Mouse (Mus musculus) adrenal gland, postnatal 4 days (tissue): ENCODE results near the gene Arhgef26. TPM values are rescaled to one million over a fixed set of nuclear protein-coding genes. Genes with fewer than 3 reads are reported as not detected.

Source experiments
- DNase-seq, 2 experiments: peaks; one replicate each; pipeline ENCODE4 v3.0.0; 2021 to 2022; ENCODE audit warnings: low spot score in 2 of 2, mixed read lengths in 2 of 2
- long read RNA-seq, 2 experiments: library from polyadenylated mRNA; stranded (forward); transcript quantifications; one replicate each; pipeline ENCODE4 v2.0.0; 2021
- total RNA-seq, 2 experiments: library from RNA; stranded (reverse); gene quantifications; 2 replicates each; pipeline ENCODE4 v1.2.3; 2021

Gene Arhgef26
- 1 to 10 TPM; 6.8 to 8.5 TPM for total RNA-seq
- long read RNA-seq, experiment 1, full-length matches to known transcripts = 2 of 3 reads
- long read RNA-seq, experiment 1, partial matches to known transcripts = 0 of 3 reads
- long read RNA-seq, experiment 1, other reads (novel, unspliced or antisense) = 1 of 3 reads
- long read RNA-seq, experiment 2, full-length matches to known transcripts = 4 of 10 reads
- long read RNA-seq, experiment 2, partial matches to known transcripts = 2 of 10 reads
- long read RNA-seq, experiment 2, other reads (novel, unspliced or antisense) = 4 of 10 reads

DNA sequence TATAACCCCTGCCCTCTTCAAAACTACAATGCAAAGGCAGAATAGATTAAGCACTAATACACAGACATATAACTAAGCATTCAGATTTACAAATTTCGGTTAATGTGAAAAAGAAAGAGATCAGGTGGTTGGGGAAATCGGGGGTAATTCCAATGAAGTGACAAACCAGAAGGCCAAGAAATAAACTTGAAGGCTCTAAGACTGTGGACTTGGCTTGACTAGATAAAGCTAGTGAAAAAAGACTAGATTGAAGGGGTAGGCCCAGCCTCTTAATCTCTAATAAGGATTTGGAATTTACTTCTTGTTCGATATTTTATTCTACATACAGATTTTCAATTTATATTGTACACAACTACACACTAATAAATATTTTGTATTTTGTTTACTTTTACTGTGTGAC lies at the start of gene Arhgef26:
Arhgef26 (plus strand) TSS at position 301 of the 400 bp plus-strand sequence.
- DNase-seq = no peak

DNA sequence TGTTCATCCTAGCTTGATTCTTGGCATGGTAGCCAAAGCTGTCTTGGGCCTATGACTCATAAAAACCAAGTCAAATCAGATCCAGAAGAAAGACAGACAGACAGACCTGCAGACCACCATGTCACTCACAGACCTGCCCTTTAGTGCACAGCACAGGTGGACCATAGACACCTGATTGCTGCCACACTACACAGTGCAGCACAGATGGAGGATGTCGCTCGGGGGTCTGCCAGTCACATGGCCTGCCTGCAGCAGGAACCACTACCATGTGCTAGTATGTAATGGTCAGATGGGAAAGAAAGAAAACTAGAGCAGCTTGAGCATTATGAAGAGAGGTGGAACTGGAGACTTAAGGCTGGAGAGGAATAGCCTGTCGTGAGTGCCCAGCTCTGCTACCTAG lies 27.7 kb upstream of the Arhgef26 start:
- no peak for DNase-seq

DNA sequence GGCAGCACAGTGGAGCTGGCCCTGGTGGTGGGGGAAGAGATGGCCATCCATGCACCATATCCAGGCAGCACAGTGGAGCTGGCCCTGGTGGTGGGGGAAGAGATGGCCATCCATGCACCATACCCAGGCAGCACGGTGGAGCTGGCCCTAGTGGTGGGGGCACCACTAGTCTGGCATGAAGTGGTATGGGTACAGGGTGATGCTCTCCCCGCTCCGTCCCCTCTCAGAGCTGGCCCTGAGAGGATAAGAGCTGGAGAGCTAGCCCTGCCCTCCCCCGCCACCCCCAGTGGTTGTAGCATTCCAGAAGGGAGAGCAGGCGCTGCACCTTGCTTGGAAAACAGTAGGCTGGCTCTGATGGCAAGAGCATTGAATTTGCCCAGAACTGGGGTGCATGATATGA lies 26.9 kb upstream of the Arhgef26 start:
- no peak for DNase-seq

DNA sequence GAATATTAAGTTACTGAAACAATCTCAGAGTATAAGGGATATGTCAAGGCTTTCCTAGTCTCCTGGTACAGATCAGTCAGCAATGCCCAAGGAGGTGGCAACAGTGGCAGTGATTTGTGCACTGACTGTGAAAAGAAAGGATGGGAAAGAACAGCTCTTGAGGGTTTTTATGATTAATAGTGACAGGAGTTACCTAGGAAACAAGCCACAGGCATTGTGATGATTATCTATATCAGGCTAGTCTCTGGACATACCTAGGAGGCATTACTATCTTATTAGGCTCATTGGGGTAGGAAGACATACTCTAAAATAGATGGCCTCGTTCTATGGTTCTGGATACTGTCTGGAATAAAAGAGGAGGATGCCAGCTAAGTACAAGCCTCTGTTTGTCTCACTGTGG lies 13.4 kb upstream of the Arhgef26 start:
- no peak for DNase-seq

DNA sequence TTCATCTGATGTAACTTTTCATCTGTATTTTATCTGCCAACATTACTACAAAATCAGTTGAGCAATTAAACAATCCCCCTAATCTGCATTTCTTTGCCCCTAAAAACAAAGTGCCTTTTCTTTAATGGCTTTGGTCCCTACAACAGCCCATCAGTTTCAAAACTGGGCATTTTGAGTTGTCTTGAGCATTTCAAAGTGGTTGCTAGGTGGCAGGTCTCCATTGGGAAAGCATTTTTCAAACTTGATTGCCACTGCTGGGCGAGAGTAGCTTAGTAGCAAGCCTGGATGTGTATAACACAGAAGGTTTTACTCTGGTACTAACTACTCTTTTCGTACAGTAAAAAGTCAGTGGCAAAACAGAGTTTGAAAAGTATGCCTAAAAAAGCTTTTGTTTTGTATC lies 10.2 kb upstream of the Arhgef26 start:
- no peak for DNase-seq

DNA sequence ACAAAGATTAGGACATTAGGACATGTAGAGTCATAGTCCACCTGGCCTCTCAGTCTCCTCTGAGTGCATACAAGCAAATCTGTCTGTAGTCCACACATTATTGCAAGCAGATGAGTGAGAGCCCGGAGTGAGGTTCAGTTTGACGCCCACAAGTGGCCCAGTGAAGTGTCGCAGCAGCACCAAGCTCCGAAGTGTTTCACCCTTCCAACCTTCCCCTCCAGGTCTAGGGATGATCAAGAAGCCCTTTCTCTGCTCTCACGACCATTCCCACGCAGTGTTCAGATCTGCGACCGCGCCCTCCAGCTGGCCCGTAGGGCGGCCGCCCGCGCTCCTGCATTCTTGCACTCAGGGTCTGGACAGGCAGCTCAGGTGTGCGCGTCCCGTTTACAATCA lies 313 bp downstream of the Arhgef26 start:
- DNase-seq = no peak

DNA sequence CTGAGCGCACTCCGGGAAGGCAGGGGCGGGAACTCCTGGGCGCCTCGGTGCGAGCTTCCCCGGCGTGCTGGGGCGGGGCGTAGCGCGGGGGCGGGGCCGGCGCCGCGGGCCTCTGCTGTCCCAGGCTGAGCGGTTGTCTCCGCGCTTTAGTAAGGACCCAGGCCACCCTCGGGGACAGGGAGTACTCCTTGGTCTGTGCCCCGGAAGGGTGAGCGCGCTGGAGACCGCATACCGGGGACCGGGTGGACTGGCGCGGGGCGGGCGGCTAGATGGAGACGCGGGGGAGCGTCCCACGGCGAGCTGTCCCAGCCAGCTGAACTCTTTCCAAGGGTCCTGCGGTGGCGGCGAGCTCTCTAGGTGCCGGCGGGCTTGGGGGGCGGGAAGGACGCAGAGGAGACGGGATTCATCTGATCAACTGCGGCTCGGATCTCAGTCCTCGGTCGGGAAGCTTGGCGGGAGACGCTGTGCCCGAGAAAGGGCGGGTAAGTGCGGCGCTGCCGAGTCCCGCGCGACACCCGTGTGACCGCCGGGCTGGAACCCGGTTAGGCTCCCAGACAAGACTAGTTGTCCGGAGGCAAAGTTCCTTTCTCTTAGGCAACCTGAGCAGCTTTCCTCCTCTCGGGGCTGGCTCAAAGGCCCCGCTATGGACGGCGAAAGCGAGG lies 841 bp downstream of the Arhgef26 start:
- peak; percentile 8 to 32 for DNase-seq

DNA sequence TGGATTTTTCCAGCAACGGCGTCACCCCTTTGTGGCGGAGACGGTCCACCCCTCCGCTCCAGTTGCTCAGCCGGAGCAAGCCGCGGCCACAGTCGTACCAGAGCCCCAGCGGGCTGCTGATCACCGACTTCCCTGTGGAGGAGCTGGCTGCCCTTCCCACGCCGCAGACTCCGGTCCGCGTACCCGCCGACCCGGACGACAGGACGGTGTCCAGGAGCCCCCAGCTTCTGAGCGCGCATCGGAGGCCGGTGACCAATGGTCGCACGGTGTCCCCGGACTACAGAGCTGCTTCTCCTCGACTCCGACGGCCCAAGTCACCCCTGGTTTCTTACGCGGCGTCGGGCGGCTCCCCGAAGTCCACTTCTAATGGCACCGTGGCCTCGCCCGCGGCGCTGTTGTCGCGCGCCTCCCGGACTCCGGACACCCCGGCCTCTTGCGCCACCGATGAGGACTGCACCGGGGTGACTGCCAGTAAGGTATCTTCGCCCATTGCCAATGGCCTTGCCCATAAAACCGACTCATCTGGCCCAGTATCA lies 1.4 kb downstream of the Arhgef26 start:
- peak in 1 of 2 experiments; percentile 7 for DNase-seq

DNA sequence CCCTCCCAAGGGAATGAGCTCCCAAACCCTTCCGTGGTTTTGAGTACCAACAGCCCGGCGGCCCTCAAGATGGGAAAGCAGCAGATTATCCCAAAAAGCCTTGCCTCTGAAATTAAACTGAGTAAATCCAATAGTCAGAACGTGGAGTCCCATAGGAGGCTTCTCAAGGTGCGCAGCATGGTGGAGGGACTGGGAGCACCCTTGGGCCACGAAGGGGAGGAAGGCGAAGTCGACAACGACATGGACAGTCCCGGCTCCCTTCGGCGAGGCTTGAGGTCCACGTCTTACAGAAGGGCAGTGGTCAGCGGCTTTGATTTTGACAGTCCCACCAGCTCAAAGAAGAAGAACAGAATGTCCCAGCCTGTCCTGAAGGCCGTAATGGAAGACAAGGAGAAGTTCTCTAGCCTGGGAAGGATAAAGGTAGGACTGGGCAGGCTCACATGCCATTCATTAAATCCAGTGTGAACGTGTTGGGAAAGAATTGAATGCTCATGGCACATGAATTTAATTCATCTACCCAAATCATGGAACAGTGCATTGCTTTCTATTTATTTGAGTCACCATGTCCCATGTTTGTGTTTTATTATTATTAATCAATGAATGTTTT lies 2.1 kb downstream of the Arhgef26 start:
- no peak for DNase-seq

DNA sequence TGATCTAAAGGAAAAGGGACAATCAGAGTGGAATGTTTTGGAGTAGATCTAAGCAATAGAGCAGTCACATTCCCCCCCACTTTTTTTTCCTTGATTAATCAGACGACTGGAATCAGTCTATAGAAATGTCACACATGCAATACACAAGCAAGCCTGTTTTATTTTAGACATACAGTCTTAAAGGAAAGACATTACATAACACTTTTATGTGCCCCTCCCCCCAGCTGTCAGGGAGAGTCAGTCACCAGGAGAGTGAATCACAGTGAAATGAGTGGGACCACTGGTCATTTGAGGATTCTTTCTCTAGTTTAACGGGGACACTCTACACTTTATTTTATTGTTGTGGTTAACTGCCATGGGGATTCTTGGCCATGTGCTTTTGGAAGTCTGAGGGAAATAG lies 2.7 kb downstream of the Arhgef26 start:
- DNase-seq = no peak

DNA sequence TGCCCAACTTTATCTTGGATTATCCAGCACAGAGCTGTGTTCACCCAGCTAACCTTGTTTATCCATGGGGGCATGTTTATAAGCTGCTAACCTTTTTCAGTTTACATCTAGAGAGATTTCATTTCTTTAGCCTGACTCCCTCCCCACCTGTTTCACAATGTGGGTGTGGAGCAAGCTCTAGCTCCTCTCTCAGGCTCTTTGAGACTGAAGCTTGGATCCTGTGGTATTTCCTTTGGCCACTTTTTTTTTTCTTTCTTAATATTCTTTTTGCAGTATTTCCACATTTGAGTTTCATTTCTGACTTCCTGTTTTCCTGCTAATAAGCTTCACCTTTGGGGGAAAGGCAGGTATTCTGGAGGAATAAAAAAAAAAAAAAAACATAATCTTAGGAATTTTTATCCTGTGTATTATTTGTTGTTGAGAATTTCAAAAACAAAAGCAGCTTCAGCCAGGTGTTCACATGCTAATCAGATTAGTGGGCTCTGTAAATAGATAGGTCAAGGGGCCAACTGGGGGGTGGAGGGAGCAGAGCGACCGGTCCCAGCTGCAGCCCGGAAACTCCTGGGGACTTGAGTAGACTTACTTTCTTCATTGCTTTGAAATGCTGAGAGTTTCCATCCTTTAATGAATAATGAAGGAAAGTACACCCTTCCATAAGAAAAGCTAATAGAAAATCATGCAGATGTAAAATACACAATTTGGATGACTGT lies 3.5 kb downstream of the Arhgef26 start:
- DNase-seq = no peak

DNA sequence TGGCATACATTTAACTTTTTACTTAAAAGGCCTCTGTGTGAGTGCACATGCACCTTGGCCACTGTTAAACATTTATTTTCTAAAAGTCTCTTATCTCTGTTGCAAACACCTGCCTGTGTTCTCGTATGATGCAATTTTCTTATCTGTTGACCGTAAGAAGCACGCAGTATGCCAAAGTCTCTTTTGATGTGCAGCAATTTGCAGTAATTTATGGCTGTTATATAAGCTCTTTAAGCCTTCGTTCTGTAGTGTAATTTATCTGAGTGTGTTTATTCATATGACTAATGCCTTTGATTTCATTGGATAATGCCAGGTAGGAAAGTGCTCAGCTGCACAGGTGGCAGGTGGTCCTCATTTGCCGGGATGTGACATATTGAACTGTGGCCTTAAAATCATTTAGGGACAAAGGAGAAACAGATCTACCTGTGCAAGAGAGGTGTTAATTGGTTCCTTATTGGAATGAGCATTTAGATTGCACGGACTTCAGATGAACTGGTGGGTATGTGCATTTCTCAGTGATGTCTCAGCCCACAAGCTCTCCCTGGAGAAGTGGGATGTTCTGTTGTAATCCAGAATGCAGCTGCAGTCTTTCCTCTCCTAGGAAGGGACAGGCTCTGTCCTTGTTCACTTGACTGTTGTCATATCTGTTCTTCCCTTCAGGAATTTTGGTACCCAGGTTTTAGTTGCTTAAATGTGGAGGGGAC lies 10.5 kb downstream of the Arhgef26 start:
- no peak for DNase-seq

DNA sequence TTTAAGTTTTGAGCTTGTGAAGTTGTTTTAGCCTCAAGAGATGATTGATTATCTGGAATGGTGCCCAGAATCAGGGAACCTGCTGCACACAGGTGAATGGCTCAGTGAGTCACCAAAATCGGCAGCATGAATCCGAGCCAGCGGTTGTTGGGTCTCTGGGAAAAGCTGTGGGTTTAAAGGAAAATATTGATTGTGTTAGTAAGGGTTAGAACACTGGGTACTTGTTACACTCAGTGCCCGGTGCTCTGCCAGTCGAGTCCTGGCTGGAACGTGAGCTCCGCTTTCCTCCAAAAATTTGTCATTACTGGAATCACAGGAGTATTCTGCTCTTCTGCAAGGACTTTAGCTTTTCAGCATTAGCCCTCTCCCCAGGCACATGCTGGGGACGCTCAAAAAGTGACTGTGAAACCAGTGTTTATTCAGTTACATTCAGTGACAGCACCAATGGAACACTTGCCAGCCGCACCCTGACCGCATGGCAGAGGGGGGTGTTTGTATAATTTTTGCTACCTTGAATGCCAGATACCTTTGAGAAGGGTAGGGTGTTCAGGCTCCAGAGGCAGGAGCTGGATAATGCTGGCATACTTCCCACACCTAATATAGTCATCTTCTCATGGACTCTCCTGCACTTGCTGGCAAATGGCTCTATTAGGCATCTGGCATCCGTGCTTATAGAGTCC lies 11.2 kb downstream of the Arhgef26 start:
- DNase-seq = no peak

DNA sequence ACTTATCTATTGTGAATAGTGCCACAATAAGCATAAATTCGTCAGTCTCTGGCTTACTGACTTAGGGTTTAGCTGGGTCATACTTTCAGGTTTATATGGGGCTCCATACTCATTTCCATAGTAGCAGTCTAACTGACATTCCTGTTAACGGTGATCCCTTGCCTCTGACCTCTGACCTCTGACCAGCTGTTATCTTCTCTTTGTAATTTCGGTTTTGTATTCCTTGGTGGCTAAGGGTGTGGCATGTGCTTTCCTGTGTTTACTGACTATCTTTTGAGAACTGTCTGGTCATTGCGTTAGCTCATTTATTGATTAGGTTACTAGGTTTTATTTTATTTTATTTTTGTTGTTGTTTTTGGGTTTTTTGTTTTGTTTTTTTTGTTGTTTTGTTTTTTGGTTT lies 13.9 kb downstream of the Arhgef26 start:
- DNase-seq = no peak

DNA sequence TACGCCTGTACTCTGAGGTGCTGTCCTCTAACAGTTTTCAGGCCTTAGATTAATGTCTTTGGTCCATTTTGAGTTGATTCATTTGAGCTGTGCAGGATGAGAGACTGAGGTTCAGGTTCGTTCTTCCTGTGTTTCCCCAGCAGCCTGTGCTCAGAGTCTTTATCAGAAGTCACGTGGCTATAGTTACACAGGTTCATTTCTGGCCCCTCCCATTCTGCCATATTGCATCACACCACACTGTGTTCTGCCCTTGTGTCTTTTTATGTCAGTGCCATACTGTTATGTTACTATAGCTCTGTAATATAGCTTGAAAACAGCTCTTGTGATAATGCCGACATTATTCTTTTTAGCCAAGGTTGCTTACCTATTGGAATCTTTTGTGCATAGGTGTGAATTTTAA lies 14.7 kb downstream of the Arhgef26 start:
- no peak for DNase-seq

DNA sequence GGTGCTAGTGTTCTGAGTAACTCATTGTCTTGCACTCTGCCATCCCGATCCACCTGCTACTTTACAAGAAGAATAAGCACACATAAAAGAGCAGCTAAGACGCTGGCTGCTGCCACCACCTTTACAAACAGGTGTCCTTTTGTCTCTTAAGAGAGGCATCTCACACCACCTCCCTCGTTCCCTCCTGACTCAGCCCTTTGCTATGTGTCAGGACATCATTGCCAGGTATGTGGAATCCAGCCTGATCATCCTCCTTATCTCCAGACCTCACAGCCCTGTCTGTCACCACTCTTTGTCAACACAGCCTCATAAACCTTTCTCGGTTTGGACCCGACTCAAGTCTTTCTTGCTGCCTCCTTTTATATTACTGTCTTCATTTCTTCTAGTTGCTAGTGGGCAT lies 29.7 kb downstream of the Arhgef26 start:
- no peak for DNase-seq

DNA sequence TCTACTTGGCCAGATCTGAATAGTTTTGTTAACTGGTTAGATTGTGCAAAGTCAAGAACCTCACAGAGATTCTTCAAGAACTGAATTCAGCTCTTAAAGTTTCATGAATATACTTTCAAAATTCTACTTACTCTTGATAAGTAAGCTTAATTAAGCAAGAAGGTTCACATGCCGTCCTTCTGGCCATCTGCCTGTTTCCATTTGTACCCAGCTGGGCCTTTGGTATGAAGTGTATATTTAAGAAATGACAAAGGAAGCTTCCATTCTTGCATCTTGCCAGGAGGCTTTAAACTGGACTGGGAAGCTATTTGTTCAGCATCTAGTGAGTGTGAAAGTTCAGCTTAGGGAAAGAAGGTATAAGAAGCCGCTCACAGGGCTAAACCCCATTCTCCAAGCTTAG lies 34.7 kb downstream of the Arhgef26 start:
- DNase-seq = no peak

DNA sequence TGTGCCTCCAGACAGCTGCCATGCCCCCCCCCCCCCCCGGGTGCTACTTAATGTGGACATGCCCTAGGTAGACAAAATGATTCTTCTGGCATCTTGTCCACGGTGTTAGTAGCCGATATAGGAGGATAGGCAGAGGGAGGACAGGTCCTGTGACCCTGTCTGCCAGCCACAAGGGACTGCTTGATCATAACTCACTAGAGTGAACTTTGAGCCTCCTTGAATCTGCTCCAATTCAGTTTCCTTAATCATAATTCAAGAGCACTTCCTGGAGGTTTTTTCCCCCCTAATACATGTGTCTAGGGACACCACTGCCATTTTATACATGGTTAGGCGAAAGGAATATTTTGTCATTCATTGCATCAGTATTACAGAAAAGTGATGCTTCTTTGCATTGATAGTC lies 36.2 kb downstream of the Arhgef26 start:
- DNase-seq = no peak

DNA sequence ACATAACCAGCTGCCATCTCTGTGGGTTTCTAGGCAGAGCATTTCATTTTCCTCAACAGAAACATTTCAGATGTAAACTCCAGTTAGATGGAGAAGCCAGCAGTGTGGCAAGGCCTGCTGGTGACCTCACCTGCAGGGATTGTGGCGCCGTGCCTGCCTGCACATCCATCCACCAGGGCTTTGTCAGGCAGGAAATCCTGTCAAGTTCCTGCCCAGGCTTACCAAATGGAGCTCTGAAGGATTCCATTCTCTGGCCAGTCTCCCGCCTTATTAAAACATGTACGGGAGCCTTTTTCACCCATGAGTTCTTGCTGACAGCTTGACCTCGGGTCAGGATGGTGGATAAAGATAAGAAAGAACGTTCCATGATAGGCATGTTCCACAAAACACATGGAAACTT lies 36.7 kb downstream of the Arhgef26 start:
- no peak for DNase-seq

DNA sequence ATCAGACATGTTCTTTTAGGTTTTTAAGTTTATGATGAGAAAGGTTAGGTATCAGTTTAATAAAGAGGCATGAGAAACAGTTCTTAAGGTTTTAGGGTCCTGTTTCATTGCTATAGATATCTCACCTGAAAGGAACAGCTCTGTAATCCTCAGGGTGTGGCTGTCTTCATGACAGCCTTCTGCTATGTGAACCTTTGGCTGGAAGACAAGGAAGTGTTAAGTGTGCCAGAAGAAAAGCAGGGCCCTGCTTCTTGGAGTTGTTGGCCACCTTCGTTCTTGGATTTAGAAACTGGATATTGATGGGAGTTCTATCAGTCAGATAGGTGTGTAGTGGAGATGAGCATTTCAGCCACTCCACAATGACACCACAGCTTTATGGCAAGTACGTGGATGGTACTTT lies 38.6 kb downstream of the Arhgef26 start:
- DNase-seq = no peak

DNA sequence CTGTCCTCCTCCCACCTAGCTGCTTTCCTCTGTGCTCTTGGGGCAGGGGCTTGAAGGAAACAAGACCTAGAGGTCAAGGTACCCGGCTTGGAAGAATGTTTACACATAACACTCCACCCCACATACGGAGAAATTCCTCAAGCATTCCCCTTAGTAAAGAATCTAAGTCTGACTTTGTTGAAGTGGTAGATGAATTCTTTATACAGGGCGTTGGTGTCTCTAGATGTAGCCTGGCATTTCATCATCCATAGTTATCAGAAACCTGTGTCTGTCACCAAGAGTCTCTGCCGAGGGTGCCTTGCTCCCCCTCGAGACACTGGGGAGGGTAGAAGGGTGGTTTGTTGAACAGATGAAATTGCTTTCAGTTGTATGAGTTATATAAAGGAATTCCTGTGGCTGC lies 41.8 kb downstream of the Arhgef26 start:
- no peak for DNase-seq
